Mouse (Mus musculus): ENCODE measurements around the gene Vmn2r79.
"Not testable (repeated sequence)": the region's sequence is repeated elsewhere in the genome, so short reads cannot be mapped to it uniquely, and the experiment has no call there.

The Vmn2r79 gene

GRCm38 (mm10) chr7:86995815-86996214 lies at the start of gene Vmn2r79:
Gene Vmn2r79, plus strand, starts transcription at chr7:86996115.
- DNase-seq (ENCODE audit: low spot score) = not testable (repeated sequence)

- no peak for DNase-seq (ENCODE audit: low spot score)
Observed at GRCm38 (mm10) chr7:86994700-86995099, 1.2 kb upstream of the Vmn2r79 start.

GRCm38 (mm10) chr7:87026486-87026885 lies 30.6 kb downstream of the Vmn2r79 start:
- not testable (repeated sequence) for DNase-seq (ENCODE audit: low spot score)

- DNase-seq (ENCODE audit: low spot score) = no peak
Observed at GRCm38 (mm10) chr7:87063576-87063975, 67.7 kb downstream of the Vmn2r79 start.

Data from testis, postnatal 14 days (tissue).